8 mouse cellular contexts compared by ENCODE assay signal in the genomic region with DNA sequence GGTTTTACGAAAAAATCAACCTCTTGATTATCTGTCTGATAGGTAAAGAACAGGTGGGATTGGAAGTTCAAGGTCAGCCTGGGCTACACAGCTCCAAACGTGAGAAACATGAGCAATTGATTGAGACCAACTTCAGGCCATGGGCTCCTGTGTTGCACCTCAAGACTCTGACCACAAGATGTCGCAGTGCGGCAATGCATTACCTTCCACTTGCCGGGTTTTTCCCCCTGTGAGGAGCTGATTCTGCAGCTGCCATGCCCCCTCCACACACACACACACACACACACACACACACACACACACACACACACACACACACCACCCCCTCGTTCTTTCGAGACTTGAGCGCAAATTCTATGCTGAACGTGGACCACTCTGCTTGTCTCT.
DNase-seq lines count a peak whose midpoint lies in the region; ATAC-seq and TF ChIP-seq lines count a peak whose summit lies in the region.
"Had no signal": no experiment of that assay in that cellular context is flagged by ENCODE, and none has a peak within 500 bp of the region (broad histone marks: within the 10 kb centered on the region; RNA-seq: fewer than 3 reads in every experiment).

No protein-coding gene starts in this region.

- H3K4me3 ChIP-seq in bone marrow macrophage, adult 2 months (ENCODE audit: insufficient read depth, low read length): no peak overlapping the region
- H3K4me3 ChIP-seq: midbrain, embryonic 12.5 days had no signal

- ATAC-seq in megakaryocyte progenitor cell, adult 5-6 weeks (replicated peaks; ENCODE audit: poor library complexity): peak; percentile 86

- peak; percentile 45 for DNase-seq in Muller cell, postnatal 12 days (ENCODE audit: inconsistent ontology term)
- DNase-seq in fibroblast of lung, adult 2 months (ENCODE audit: low read depth): peak; percentile 49
- DNase-seq in heart, postnatal 4 days: peak; percentile 91
- DNase-seq in layer of hippocampus, postnatal 25 days (ENCODE audit: extremely low spot score in 1 of 2, low spot score in 1 of 2): peak; percentile 58 to 82
- peak; percentile 39 to 78 for DNase-seq in spleen, postnatal 4 days (ENCODE audit: low spot score in 2 of 2)

- no peaks in the 10 kb centered on the region for H3K4me1 ChIP-seq in bone marrow macrophage, adult 2 months (ENCODE audit: control insufficient read depth, insufficient read depth, low read length)

- no peak for TF ChIP-seq POLR2A in bone marrow macrophage, adult 2 months (IDR thresholded peaks at IDR 0.05; ENCODE audit: borderline replicate concordance, low read depth, low read length)

- peak; percentile 65 for TF ChIP-seq CTCF in bone marrow macrophage, adult 2 months (IDR thresholded peaks at IDR 0.05; ENCODE audit: low read depth, low read length)

- no peak overlapping the region for H3K27ac ChIP-seq in bone marrow macrophage, adult 2 months (ENCODE audit: insufficient read depth, low read depth, low read length)
- H3K27ac ChIP-seq: midbrain, embryonic 12.5 days had no signal
